Mouse (Mus musculus): ENCODE measurements around the gene Nr2f2. TPM values are rescaled to one million over a fixed set of nuclear protein-coding genes. Genes with fewer than 3 reads are reported as not detected.

Gene Nr2f2
- polyA plus RNA-seq, 1 experiment from 2014 or later = 79.5 TPM

DNA sequence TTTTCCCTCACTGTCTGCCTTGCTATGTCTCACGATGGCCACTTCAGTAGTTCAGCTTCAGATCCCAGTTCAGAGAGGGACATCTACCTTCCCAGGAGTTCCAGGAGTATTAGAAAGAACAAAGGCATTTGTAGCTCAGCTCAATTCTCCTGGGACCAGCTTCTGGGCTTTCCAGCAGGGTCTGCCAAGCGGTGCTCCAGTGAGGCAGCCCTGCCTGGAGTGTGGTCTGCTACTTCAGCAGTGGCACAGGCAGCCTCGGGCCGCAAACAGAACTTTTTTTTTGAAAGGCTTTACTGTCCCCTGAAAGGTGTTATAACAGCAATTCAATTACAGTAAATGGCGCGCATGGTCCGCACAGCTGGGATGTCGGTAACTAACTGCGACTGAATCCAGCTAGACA is 42.5 kb downstream of the Nr2f2 start:
- Histone ChIP-seq H3K36me3 (ENCODE audit: control insufficient read depth, insufficient read depth, low read length) (no peaks in the 10 kb centered on the region), H3K9ac (ENCODE audit: low read length) (no peak overlapping the region), H3K4me2 (ENCODE audit: low read depth, severe bottlenecking) (no peak overlapping the region), H3K9me3 (ENCODE audit: control insufficient read depth, low read length) (no peaks in the 10 kb centered on the region), H3K27ac (replicated peaks; ENCODE audit: low read depth, low read length) (no peak overlapping the region), H3K4me3 (ENCODE audit: low read depth, low read length) (no peak overlapping the region), H3K27me3 (ENCODE audit: control insufficient read depth, insufficient read depth, low read length) (peaks cover 56% of the 10 kb centered on the region), H3K4me1 (ENCODE audit: control insufficient read depth, insufficient read depth, low read length) (peaks cover 10% of the 10 kb centered on the region; the same call in 1 of the 2 replicates)
- WGBS = 3% methylated on average over 9 of the region's 9 CpGs
- DNase-seq (ENCODE audit: low spot score) (peak; percentile 55), ATAC-seq (ENCODE audit: insufficient number of reproducible peaks, low FRiP score, low TSS enrichment, low read depth) (no peak)

DNA sequence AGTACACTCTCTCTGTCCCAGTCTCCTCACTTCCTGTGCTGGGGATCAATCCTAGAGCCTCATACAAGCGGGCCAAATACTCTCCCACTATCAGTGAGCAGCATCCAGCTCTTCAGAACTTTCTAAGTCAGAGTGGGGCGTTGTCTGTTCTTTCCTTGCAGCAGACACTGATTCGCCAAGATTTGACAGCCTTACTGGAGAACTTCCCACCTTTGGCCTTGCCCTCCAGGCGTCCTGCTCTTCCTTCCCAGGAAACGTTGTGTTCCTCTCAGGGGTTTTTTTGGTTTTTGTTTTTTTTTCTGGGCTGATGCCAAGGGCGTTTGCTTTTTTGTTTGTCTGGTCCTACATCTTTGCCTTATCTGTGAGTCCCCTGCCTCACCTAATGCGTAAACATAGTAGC is 60.8 kb downstream of the Nr2f2 start:
- no peaks in the 10 kb centered on the region for H3K27me3 ChIP-seq (ENCODE audit: control insufficient read depth, insufficient read depth, low read length)
- WGBS = 56% methylated on average over 7 of the region's 7 CpGs

DNA sequence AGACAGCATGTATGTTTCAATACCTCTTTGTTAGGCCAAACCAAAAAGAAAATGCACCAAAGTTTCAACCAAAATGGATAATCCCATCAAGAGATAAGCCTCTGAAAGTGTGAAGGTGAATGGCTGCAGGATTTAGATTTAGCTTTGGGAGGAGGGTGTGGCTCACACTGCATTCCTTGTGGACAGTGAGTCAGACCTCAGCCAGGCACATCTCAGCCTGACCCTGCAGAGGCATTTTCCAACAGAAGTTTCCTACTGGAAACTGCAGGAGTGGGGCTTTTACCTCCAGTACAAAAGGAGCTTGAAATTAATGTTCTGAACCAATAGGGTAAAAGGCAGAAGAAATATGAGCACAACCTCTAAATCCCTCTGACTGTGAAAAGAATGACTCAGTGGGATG is 62.1 kb downstream of the Nr2f2 start:
- H3K9ac ChIP-seq (ENCODE audit: low read length) = no peak overlapping the region
- ATAC-seq (ENCODE audit: insufficient number of reproducible peaks, low FRiP score, low TSS enrichment, low read depth) (no peak), DNase-seq (ENCODE audit: low spot score) (no peak)
- no peak overlapping the region for H3K4me2 ChIP-seq (ENCODE audit: low read depth, severe bottlenecking)
- H3K27ac ChIP-seq (replicated peaks; ENCODE audit: low read depth, low read length) = no peak overlapping the region
- H3K4me1 ChIP-seq (ENCODE audit: control insufficient read depth, insufficient read depth, low read length) = no peaks in the 10 kb centered on the region
- H3K27me3 ChIP-seq (ENCODE audit: control insufficient read depth, insufficient read depth, low read length) = no peaks in the 10 kb centered on the region
- no peak overlapping the region for H3K4me3 ChIP-seq (ENCODE audit: low read depth, low read length)
- no peaks in the 10 kb centered on the region for H3K9me3 ChIP-seq (ENCODE audit: control insufficient read depth, low read length)
- H3K36me3 ChIP-seq (ENCODE audit: control insufficient read depth, insufficient read depth, low read length) = no peaks in the 10 kb centered on the region

More for the DNA sequence above, 60.8 kb downstream of the Nr2f2 start:
- no peaks in the 10 kb centered on the region for H3K36me3 ChIP-seq (ENCODE audit: control insufficient read depth, insufficient read depth, low read length)
- DNase-seq (ENCODE audit: low spot score) (no peak), ATAC-seq (ENCODE audit: insufficient number of reproducible peaks, low FRiP score, low TSS enrichment, low read depth) (no peak)
- H3K4me1 ChIP-seq (ENCODE audit: control insufficient read depth, insufficient read depth, low read length) = no peaks in the 10 kb centered on the region
- no peak overlapping the region for H3K27ac ChIP-seq (replicated peaks; ENCODE audit: low read depth, low read length)
- no peak overlapping the region for H3K4me3 ChIP-seq (ENCODE audit: low read depth, low read length)
- H3K9ac ChIP-seq (ENCODE audit: low read length) = no peak overlapping the region
- H3K9me3 ChIP-seq (ENCODE audit: control insufficient read depth, low read length) = no peaks in the 10 kb centered on the region
- no peak overlapping the region for H3K4me2 ChIP-seq (ENCODE audit: low read depth, severe bottlenecking)

All from limb, embryonic 11.5 days (tissue).